Mouse (Mus musculus) gastrocnemius, postnatal 25 days (tissue): ENCODE measurements around the gene Antxr2. TPM values are rescaled to one million over a fixed set of nuclear protein-coding genes. Genes with fewer than 3 reads are reported as not detected.
A peak's percentile ranks its signal among the peaks of the same experiment; 100 is the strongest.

ENCODE experiments used
- DNase-seq: peaks from one replicate; pipeline ENCODE4 v3.0.0; 2022
- total RNA-seq, 2 experiments: library from RNA; stranded (reverse); gene quantifications; 1 replicate in 1 of 2; 2 replicates in 1 of 2; pipeline ENCODE4 v1.2.3; 2021

The Antxr2 gene
- total RNA-seq, 2 experiments from 2014 or later, result 9.3 to 11.0 TPM

- peak; percentile 75 for DNase-seq
These were observed 196.1 kb downstream of the Antxr2 start for GRCm38 (mm10) chr5:97834770-97835169.

Other genes starting within 250 kb of the Antxr2 start
- gene Prdm8, start 136.2 kb upstream of the Antxr2 start, total RNA-seq, result under 1 TPM; 0.72 to 0.88 TPM
- gene Fgf5, start 223.1 kb upstream of the Antxr2 start, total RNA-seq, result under 1 TPM; 0.29 to 0.36 TPM